Mouse (Mus musculus): Measurements from ENCODE around the gene Kmt2e.

- TF ChIP-seq CTCF (IDR thresholded peaks at IDR 0.05; ENCODE audit: control insufficient read depth, insufficient read depth, low read length) = no peak
- TF ChIP-seq POLR2A (IDR thresholded peaks at IDR 0.05; ENCODE audit: borderline replicate concordance, control insufficient read depth, low read depth, low read length) = 0 out of 2 replicates have a peak, but pooled peaks have one; percentile 1
These were observed 1.4 kb downstream of the Kmt2e start for GRCm38 (mm10) chr5:23435482-23436125.
